Mouse (Mus musculus): Measurements from ENCODE around the gene Ccdc89.

The Ccdc89 gene

GRCm38 (mm10) chr7:90473511-90473910 is 47.1 kb downstream of the Ccdc89 start:
- no peak for DNase-seq (ENCODE audit: low spot score in 2 of 2)

DNA sequence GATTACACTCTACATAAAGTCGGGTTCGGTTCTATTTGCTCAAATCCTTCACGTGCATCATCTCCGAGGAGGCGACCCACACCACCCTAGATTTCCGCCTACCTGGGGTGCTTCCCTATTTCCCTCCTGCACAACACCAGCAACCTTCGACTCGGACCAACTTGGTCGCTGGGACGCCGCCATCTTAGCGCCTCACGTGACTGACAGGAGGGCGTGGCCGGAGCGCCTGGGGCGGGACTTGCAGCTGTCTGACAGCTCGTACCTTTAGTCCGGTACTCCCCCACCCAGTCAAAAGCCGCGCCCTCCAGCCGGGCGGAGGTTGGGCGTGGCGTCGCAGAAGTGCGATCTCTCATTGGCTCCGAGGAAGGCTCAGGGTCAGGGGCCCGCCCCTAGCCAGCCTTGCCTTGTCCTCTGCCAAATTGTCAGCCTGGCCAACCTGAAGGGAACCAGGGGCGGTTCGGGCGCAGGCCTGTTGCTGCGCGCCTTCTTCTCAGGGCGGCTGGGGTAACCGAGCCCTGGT is 49.5 kb downstream of the Ccdc89 start, which contains the start of gene Tmem126b:
Gene Tmem126b (minus strand): TSS at position 209 of the 520 bp plus-strand sequence.
- DNase-seq (ENCODE audit: low spot score in 2 of 2): peak; percentile 98

GRCm38 (mm10) chr7:90476313-90477245 is 50.2 kb downstream of the Ccdc89 start, which contains the start of gene Dlg2:
Gene Dlg2, plus strand, starts transcription at chr7:90476672.
- DNase-seq (ENCODE audit: low spot score in 2 of 2): no peak
